Mouse (Mus musculus) heart, postnatal 0 days (tissue): Measurements from ENCODE around the gene Ofcc1. TPM values are rescaled to one million over a fixed set of nuclear protein-coding genes. Genes with fewer than 3 reads are reported as not detected.

ENCODE experiments used
- ATAC-seq: fragments of 200-750 bp; cut with Nextera tagmentation; 2 replicates; pipeline ENCODE4 v1.8.0; 2017; ENCODE audit warnings: low read depth, moderate number of reproducible peaks, moderate library complexity; ENCODE audit not compliant: insufficient read depth
- DNase-seq: peaks from one replicate; pipeline ENCODE4 v3.0.0-alpha.2; 2016; ENCODE audit warnings: low spot score
- H3K27ac ChIP-seq: fragments of 300-500 bp; sonication (generic); 2 replicates; pipeline ENCODE4 v1.5.1; 2014; ENCODE audit warnings: low read depth, mild to moderate bottlenecking
- H3K27me3 ChIP-seq: fragments of 300-500 bp; sonication (generic); 2 replicates; pipeline ENCODE4 v1.6.1; 2014; ENCODE audit warnings: low read length, mixed read lengths; ENCODE audit not compliant: control insufficient read depth, insufficient read depth
- H3K36me3 ChIP-seq: fragments of 300-500 bp; sonication (generic); replicated peaks from 2 replicates; pipeline ENCODE4 v1.6.1; 2014; ENCODE audit warnings: low read length, mixed read lengths; ENCODE audit not compliant: control insufficient read depth, insufficient read depth
- H3K4me1 ChIP-seq: fragments of 300-500 bp; sonication (generic); 2 replicates; pipeline ENCODE4 v1.6.1; 2014; ENCODE audit warnings: antibody characterized with exemption; ENCODE audit not compliant: control insufficient read depth, insufficient read depth
- H3K4me2 ChIP-seq: fragments of 300-500 bp; sonication (generic); 2 replicates; pipeline ENCODE4 v1.6.1; 2014; ENCODE audit warnings: low read depth, mild to moderate bottlenecking, low read length, moderate library complexity
- H3K4me3 ChIP-seq: fragments of 300-500 bp; sonication (generic); 2 replicates; pipeline ENCODE4 v1.5.1; 2014; ENCODE audit warnings: low read depth, low read length
- H3K9ac ChIP-seq: fragments of 300-500 bp; sonication (generic); replicated peaks from 2 replicates; pipeline ENCODE4 v1.6.1; 2014; ENCODE audit warnings: low read depth, low read length, mixed read lengths
- H3K9me3 ChIP-seq: fragments of 300-500 bp; sonication (generic); replicated peaks from 2 replicates; pipeline ENCODE4 v1.6.1; 2016; ENCODE audit warnings: low read length; ENCODE audit not compliant: control insufficient read depth
- CTCF ChIP-seq: IDR thresholded peaks from 2 replicates; pipeline ENCODE4 v1.5.1; 2016; ENCODE audit warnings: antibody characterized with exemption, control low read depth, low read depth
- EP300 ChIP-seq: IDR thresholded peaks from 2 replicates; pipeline ENCODE4 v1.6.1; 2016; ENCODE audit warnings: antibody characterized with exemption, low read depth
- WGBS: fragments of 180-500 bp; shearing (Covaris S2); extraction: QIAGEN DNeasy Blood & Tissue Kit; methylation state at CpG from one replicate; pipeline ENCODE4 v1.1.7; 2014; 5-methylcytosine and 5-hydroxymethylcytosine counted together
- polyA plus RNA-seq: library from polyadenylated mRNA; unstranded; fragments of >200 nt; fragmentation: Nextera tagmentation; extraction: Ambion mirVana; gene quantifications from 2 replicates; pipeline ENCODE4 v1.2.1, GENCODE M21; 2015
- total RNA-seq: library from RNA; depleted of rRNA; stranded (reverse); fragments of >200 nt; gene quantifications from 2 replicates; pipeline ENCODE4 v1.2.3, GENCODE M21; 2014; ENCODE audit warnings: low replicate concordance

Ofcc1 gene
- total and polyA plus RNA-seq, 2 experiments from 2014 or later: not detected

GRCm38 (mm10) chr13:40315158-40315792 is 46.0 kb downstream of the Ofcc1 start:
- no peak for DNase-seq
- Histone ChIP-seq H3K4me2 (no peak overlapping the region), H3K9ac (no peak overlapping the region), H3K9me3 (no peaks in the 10 kb centered on the region), H3K36me3 (no peaks in the 10 kb centered on the region), H3K4me1 (no peaks in the 10 kb centered on the region), H3K27me3 (no peaks in the 10 kb centered on the region), H3K27ac (no peak overlapping the region), H3K4me3 (no peak overlapping the region)
- 54% methylated on average over 4 of the region's 4 CpGs for WGBS
- no peak for ATAC-seq
- no peak for TF ChIP-seq CTCF
- no peak for TF ChIP-seq EP300

GRCm38 (mm10) chr13:40292891-40293290 is 68.4 kb downstream of the Ofcc1 start:
- no peak for DNase-seq
- no peak for TF ChIP-seq EP300
- TF ChIP-seq CTCF: no peak
- Histone ChIP-seq H3K4me1 (no peaks in the 10 kb centered on the region), H3K9ac (no peak overlapping the region), H3K27me3 (no peaks in the 10 kb centered on the region), H3K9me3 (no peaks in the 10 kb centered on the region), H3K36me3 (no peaks in the 10 kb centered on the region), H3K4me3 (no peak overlapping the region), H3K27ac (no peak overlapping the region), H3K4me2 (no peak overlapping the region)
- ATAC-seq: no peak
- WGBS: 71% methylated on average over 2 of the region's 2 CpGs

GRCm38 (mm10) chr13:40290846-40291245 is 70.4 kb downstream of the Ofcc1 start:
- no peaks in the 10 kb centered on the region for H3K4me1 ChIP-seq
- TF ChIP-seq EP300: no peak
- TF ChIP-seq CTCF: no peak
- DNase-seq: no peak
- no peaks in the 10 kb centered on the region for H3K36me3 ChIP-seq
- H3K9ac ChIP-seq: no peak overlapping the region
- no peak overlapping the region for H3K4me2 ChIP-seq
- no peaks in the 10 kb centered on the region for H3K9me3 ChIP-seq
- no peak overlapping the region for H3K27ac ChIP-seq
- H3K4me3 ChIP-seq: no peak overlapping the region
- WGBS: 87% methylated on average over 10 of the region's 10 CpGs
- no peaks in the 10 kb centered on the region for H3K27me3 ChIP-seq
- ATAC-seq: no peak

- H3K9ac ChIP-seq: no peak overlapping the region
- no peak for TF ChIP-seq EP300
- no peak for TF ChIP-seq CTCF
- WGBS: 69% methylated on average over 4 of the region's 4 CpGs
- H3K9me3 ChIP-seq: no peaks in the 10 kb centered on the region
- no peak overlapping the region for H3K4me3 ChIP-seq
- DNase-seq: no peak
- H3K4me1 ChIP-seq: no peaks in the 10 kb centered on the region
- H3K4me2 ChIP-seq: no peak overlapping the region
- H3K36me3 ChIP-seq: no peaks in the 10 kb centered on the region
- ATAC-seq: no peak
- no peaks in the 10 kb centered on the region for H3K27me3 ChIP-seq
- no peak overlapping the region for H3K27ac ChIP-seq
Measured at GRCm38 (mm10) chr13:40288650-40289049, 72.6 kb downstream of the Ofcc1 start.

- ATAC-seq: no peak
- no peaks in the 10 kb centered on the region for H3K4me1 ChIP-seq
- H3K9me3 ChIP-seq: no peaks in the 10 kb centered on the region
- H3K27ac ChIP-seq: no peak overlapping the region
- no peak overlapping the region for H3K9ac ChIP-seq
- H3K4me3 ChIP-seq: no peak overlapping the region
- H3K27me3 ChIP-seq: no peaks in the 10 kb centered on the region
- H3K4me2 ChIP-seq: no peak overlapping the region
- no peak for DNase-seq
- TF ChIP-seq CTCF (no peak), EP300 (no peak)
- H3K36me3 ChIP-seq: no peaks in the 10 kb centered on the region
- WGBS: 74% methylated on average over 21 of the region's 21 CpGs
Measured at GRCm38 (mm10) chr13:40287266-40288002, 73.8 kb downstream of the Ofcc1 start.
